Mouse (Mus musculus) lung, postnatal 0 days (tissue): ENCODE measurements around the gene Acbd6.

Source experiments
- CTCF ChIP-seq: IDR thresholded peaks from 2 replicates; pipeline ENCODE4 v1.5.1; 2016; ENCODE audit warnings: antibody characterized with exemption, mild to moderate bottlenecking
- EP300 ChIP-seq: IDR thresholded peaks from 2 replicates; pipeline ENCODE4 v1.6.1; 2016; ENCODE audit warnings: antibody characterized with exemption, mild to moderate bottlenecking, control low read depth

- TF ChIP-seq CTCF: no peak
- TF ChIP-seq EP300: no peak
Observed at GRCm38 (mm10) chr1:155623192-155623591, 65.3 kb downstream of the Acbd6 start.
